Mouse (Mus musculus) neural tube, embryonic 13.5 days (tissue): ENCODE measurements around the gene Prpf40b. TPM values are rescaled to one million over a fixed set of nuclear protein-coding genes. Genes with fewer than 3 reads are reported as not detected.

Source experiments
- ATAC-seq: fragments of 200-750 bp; cut with Nextera tagmentation; 2 replicates; pipeline ENCODE4 v1.8.0; 2017; ENCODE audit warnings: low read depth, mild to moderate bottlenecking, moderate TSS enrichment, moderate library complexity
- H3K27ac ChIP-seq: fragments of 300-500 bp; sonication (generic); replicated peaks from 2 replicates; pipeline ENCODE4 v1.5.1; 2015; ENCODE audit warnings: moderate library complexity, mild to moderate bottlenecking, inconsistent platforms
- H3K27me3 ChIP-seq: fragments of 300-500 bp; sonication (generic); 2 replicates; pipeline ENCODE4 v1.6.1; 2015; ENCODE audit warnings: mild to moderate bottlenecking, inconsistent platforms
- H3K36me3 ChIP-seq: fragments of 300-500 bp; sonication (generic); 2 replicates; pipeline ENCODE4 v1.6.1; 2015; ENCODE audit warnings: mild to moderate bottlenecking, inconsistent platforms
- H3K4me1 ChIP-seq: fragments of 300-500 bp; sonication (generic); replicated peaks from 2 replicates; pipeline ENCODE4 v1.6.1; 2015; ENCODE audit warnings: inconsistent platforms
- H3K4me2 ChIP-seq: fragments of 300-500 bp; sonication (generic); 2 replicates; pipeline ENCODE4 v1.6.1; 2015; ENCODE audit warnings: inconsistent platforms, mild to moderate bottlenecking, moderate library complexity
- H3K4me3 ChIP-seq: fragments of 300-500 bp; sonication (generic); 2 replicates; pipeline ENCODE4 v1.5.1; 2015; ENCODE audit warnings: mild to moderate bottlenecking, inconsistent platforms
- H3K9ac ChIP-seq: fragments of 300-500 bp; sonication (generic); 2 replicates; pipeline ENCODE4 v1.6.1; 2015; ENCODE audit warnings: moderate library complexity, mild to moderate bottlenecking, inconsistent platforms
- H3K9me3 ChIP-seq: fragments of 300-500 bp; sonication (generic); 2 replicates; pipeline ENCODE4 v1.6.1; 2016; ENCODE audit warnings: inconsistent platforms
- WGBS: fragments of 180-500 bp; shearing (Covaris S2); methylation state at CpG from one replicate; pipeline ENCODE4 v1.1.7; 2015; 5-methylcytosine and 5-hydroxymethylcytosine counted together
- polyA plus RNA-seq: library from polyadenylated mRNA; unstranded; fragments of >200 nt; fragmentation: Nextera tagmentation; extraction: Ambion mirVana; gene quantifications from 2 replicates; pipeline ENCODE4 v1.2.1, GENCODE M21; 2015

Prpf40b gene
- polyA plus RNA-seq, 1 experiment from 2014 or later, result 101 TPM

DNA sequence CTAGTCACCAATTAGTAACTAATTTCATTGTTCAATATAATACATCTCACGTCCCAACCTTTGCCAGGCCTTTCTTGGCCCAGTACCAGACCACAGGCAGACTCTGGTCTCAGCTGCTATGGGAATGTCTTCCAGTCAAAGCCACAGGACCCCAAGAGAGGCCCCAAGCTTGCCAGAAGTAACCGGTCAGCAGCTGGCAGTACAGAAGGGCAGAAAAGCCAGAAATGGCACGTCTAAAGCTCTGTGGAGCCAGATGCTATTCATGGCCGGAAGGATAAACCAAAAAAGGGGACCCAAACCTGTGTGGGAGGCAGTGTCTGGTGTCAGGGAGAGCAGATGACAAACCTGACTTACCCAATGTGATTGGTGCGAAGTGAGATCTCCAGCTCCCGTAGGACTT is 39.6 kb downstream of the Prpf40b start:
- no peak for ATAC-seq
- H3K36me3 ChIP-seq, result no peaks in the 10 kb centered on the region
- no peaks in the 10 kb centered on the region for H3K27me3 ChIP-seq
- no peak overlapping the region for H3K4me3 ChIP-seq
- WGBS, result 70% methylated on average over 6 of the region's 6 CpGs
- H3K27ac ChIP-seq, result peak overlapping the region; percentile 88
- H3K9ac ChIP-seq, result no peak overlapping the region
- H3K4me2 ChIP-seq, result no peak overlapping the region
- no peaks in the 10 kb centered on the region for H3K9me3 ChIP-seq
- H3K4me1 ChIP-seq, result peaks cover 41% of the 10 kb centered on the region

- Histone ChIP-seq H3K36me3 (no peaks in the 10 kb centered on the region), H3K9me3 (no peaks in the 10 kb centered on the region), H3K27me3 (no peaks in the 10 kb centered on the region), H3K4me1 (peaks cover 48% of the 10 kb centered on the region), H3K4me3 (no peak overlapping the region), H3K4me2 (no peak overlapping the region), H3K9ac (no peak overlapping the region), H3K27ac (no peak overlapping the region)
- ATAC-seq, result no peak
- WGBS, result 83% methylated on average over 8 of the region's 8 CpGs
These were observed 41.0 kb downstream of the Prpf40b start for GRCm38 (mm10) chr15:99335801-99336320.

DNA sequence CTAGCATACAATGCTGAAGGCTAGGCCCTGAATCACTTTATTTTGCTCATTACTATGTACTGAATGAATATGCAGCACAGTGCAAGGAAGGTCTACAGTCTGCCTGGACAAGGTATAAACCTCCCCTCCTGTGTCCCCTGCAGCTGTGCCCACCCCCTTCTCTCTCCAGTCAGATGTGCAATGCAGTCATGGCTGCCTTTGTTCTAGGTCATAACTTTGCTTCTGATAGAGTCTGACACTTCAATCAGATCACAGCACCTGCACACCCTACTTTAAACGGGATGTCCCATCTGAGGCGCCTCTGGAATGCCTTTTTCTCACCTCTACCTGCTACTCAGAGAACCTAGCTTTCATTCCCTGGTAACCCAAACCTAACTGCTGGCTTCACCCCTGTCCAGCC is 44.0 kb downstream of the Prpf40b start:
- no peak overlapping the region for H3K4me3 ChIP-seq
- H3K36me3 ChIP-seq, result no peaks in the 10 kb centered on the region
- no peaks in the 10 kb centered on the region for H3K9me3 ChIP-seq
- H3K4me1 ChIP-seq, result peaks cover 48% of the 10 kb centered on the region
- H3K4me2 ChIP-seq, result no peak overlapping the region
- H3K27ac ChIP-seq, result no peak overlapping the region
- 81% methylated on average over 2 of the region's 2 CpGs for WGBS
- ATAC-seq, result no peak
- H3K9ac ChIP-seq, result no peak overlapping the region
- H3K27me3 ChIP-seq, result no peaks in the 10 kb centered on the region

DNA sequence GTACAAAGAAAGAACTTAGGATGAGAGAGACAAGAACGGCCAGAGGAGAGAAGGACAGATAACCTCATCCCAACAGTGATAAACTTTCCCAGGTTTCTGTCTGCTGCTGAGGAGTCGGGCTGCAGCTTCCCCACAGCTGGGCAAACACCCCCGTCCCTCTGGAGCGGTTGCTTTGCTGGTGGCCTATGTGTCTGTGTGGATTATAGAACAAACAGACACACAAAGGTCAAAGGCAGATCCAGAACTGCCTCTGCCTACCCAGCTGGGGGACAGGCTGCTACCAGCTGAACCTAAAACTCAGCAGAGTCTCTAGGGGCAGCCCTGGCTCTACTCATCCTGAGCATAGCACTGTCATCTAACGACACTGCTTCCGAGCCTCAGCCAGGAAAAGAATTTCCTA is 44.8 kb downstream of the Prpf40b start:
- H3K9me3 ChIP-seq, result no peaks in the 10 kb centered on the region
- peaks cover 48% of the 10 kb centered on the region for H3K4me1 ChIP-seq
- no peaks in the 10 kb centered on the region for H3K36me3 ChIP-seq
- 66% methylated on average over 6 of the region's 6 CpGs for WGBS
- ATAC-seq, result no peak
- H3K9ac ChIP-seq, result no peak overlapping the region
- no peaks in the 10 kb centered on the region for H3K27me3 ChIP-seq
- H3K4me3 ChIP-seq, result no peak overlapping the region
- H3K27ac ChIP-seq, result no peak overlapping the region; the same call in 1 of the 2 replicates
- H3K4me2 ChIP-seq, result no peak overlapping the region

GRCm38 (mm10) chr15:99341102-99341501 is 46.2 kb downstream of the Prpf40b start:
- no peaks in the 10 kb centered on the region for H3K36me3 ChIP-seq
- H3K4me2 ChIP-seq, result no peak overlapping the region
- peaks cover 47% of the 10 kb centered on the region for H3K4me1 ChIP-seq
- H3K9ac ChIP-seq, result no peak overlapping the region
- no peak overlapping the region for H3K4me3 ChIP-seq
- no peaks in the 10 kb centered on the region for H3K9me3 ChIP-seq
- H3K27ac ChIP-seq, result no peak overlapping the region
- ATAC-seq, result no peak
- no peaks in the 10 kb centered on the region for H3K27me3 ChIP-seq
- 89% methylated on average over 3 of the region's 3 CpGs for WGBS

DNA sequence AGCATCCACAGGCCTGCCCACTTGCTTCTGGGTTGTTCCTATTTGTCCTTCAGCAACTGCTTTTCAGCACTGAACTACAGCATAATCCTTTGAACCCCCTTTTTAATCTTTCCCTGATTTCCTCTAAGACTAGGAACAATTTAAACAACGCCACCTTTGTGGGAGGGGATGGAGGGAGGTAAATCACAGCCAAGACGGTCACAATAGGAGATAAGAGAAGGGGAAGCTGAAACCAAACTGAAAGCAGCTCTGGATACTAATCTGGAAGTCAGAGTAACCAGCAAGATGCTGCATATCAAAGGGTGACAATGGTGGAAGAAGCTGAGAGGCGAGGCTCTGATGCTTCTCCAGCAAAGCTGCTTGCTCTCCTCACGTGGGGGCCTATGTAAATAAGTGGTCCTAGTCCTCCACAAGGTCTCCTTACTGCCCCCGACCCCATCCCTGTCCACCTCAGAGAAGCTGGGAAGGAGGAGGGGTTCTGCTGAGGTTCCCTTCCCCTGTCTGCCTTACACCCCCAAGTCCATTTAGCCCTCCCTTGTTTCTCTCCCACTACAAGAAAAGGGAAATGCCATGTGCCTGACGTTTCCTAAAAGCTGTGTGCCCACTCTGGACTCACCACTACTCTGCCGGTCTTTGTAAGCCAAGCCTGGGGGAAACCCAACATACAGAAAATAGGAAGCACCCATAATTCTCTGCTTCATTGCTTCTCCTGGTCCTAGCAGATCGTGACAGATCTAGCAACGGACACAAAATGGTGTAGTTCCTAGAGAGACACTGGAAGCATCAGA is 47.5 kb downstream of the Prpf40b start:
- no peak for ATAC-seq
- Histone ChIP-seq H3K27me3 (no peaks in the 10 kb centered on the region), H3K9ac (no peak overlapping the region), H3K27ac (no peak overlapping the region), H3K36me3 (no peaks in the 10 kb centered on the region), H3K9me3 (no peaks in the 10 kb centered on the region), H3K4me1 (peaks cover 47% of the 10 kb centered on the region), H3K4me2 (no peak overlapping the region), H3K4me3 (no peak overlapping the region)
- WGBS, result 58% methylated on average over 9 of the region's 9 CpGs

GRCm38 (mm10) chr15:99343414-99344147 is 48.7 kb downstream of the Prpf40b start:
- peak; percentile 67 for ATAC-seq
- Histone ChIP-seq H3K4me3 (no peak overlapping the region), H3K27ac (peak overlapping the region; percentile 61), H3K9ac (peak overlapping the region; percentile 12; the same call in 1 of the 2 replicates), H3K4me2 (no peak overlapping the region), H3K27me3 (no peaks in the 10 kb centered on the region), H3K4me1 (peaks cover 47% of the 10 kb centered on the region), H3K36me3 (no peaks in the 10 kb centered on the region), H3K9me3 (no peaks in the 10 kb centered on the region)
- 63% methylated on average over 5 of the region's 5 CpGs for WGBS

GRCm38 (mm10) chr15:99344148-99344870 is 49.4 kb downstream of the Prpf40b start:
- no peaks in the 10 kb centered on the region for H3K9me3 ChIP-seq
- H3K4me2 ChIP-seq, result no peak overlapping the region
- H3K4me3 ChIP-seq, result no peak overlapping the region
- 64% methylated on average over 8 of the region's 8 CpGs for WGBS
- H3K36me3 ChIP-seq, result no peaks in the 10 kb centered on the region
- H3K9ac ChIP-seq, result 0 out of 2 replicates have a peak overlapping the region, but pooled peaks have one; percentile 12
- ATAC-seq, result no peak
- H3K27me3 ChIP-seq, result no peaks in the 10 kb centered on the region
- peak overlapping the region; percentile 61 for H3K27ac ChIP-seq
- H3K4me1 ChIP-seq, result peaks cover 45% of the 10 kb centered on the region

GRCm38 (mm10) chr15:99344961-99345360 is 50.1 kb downstream of the Prpf40b start:
- Histone ChIP-seq H3K36me3 (no peaks in the 10 kb centered on the region), H3K9me3 (no peaks in the 10 kb centered on the region), H3K9ac (no peak overlapping the region), H3K27ac (no peak overlapping the region), H3K27me3 (no peaks in the 10 kb centered on the region), H3K4me2 (no peak overlapping the region), H3K4me1 (peaks cover 41% of the 10 kb centered on the region), H3K4me3 (no peak overlapping the region)
- 87% methylated on average over 4 of the region's 4 CpGs for WGBS
- ATAC-seq, result no peak

GRCm38 (mm10) chr15:99351610-99352009 is 56.7 kb downstream of the Prpf40b start:
- Histone ChIP-seq H3K4me3 (no peak overlapping the region), H3K9ac (no peak overlapping the region), H3K4me1 (peaks cover 18% of the 10 kb centered on the region; the same call in 1 of the 2 replicates), H3K9me3 (no peaks in the 10 kb centered on the region), H3K27ac (no peak overlapping the region), H3K36me3 (no peaks in the 10 kb centered on the region), H3K27me3 (no peaks in the 10 kb centered on the region), H3K4me2 (no peak overlapping the region)
- 88% methylated on average over 6 of the region's 6 CpGs for WGBS
- ATAC-seq, result no peak

DNA sequence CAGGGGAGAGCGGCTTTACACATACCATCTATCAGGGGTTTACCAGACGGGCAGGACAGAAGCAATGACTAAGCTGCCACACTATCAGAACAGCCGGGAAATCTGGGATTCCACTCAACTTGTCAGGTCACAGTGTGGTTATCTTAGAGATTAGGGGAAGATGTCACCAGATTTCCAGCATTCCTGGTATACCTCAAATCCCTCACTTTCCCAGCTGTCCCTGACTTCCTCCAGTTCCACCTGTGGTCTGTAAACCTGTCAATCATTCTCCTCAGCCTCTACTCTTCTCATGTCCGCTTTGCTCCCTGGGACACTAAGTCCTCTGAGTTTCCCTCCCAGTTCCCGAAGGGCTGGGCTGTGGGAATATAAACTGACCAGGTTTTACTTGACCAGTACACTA is 57.4 kb downstream of the Prpf40b start:
- Histone ChIP-seq H3K27me3 (no peaks in the 10 kb centered on the region), H3K36me3 (no peaks in the 10 kb centered on the region), H3K4me2 (no peak overlapping the region), H3K9ac (no peak overlapping the region), H3K4me1 (peaks cover 18% of the 10 kb centered on the region; the same call in 1 of the 2 replicates), H3K9me3 (no peaks in the 10 kb centered on the region), H3K4me3 (no peak overlapping the region), H3K27ac (no peak overlapping the region)
- 85% methylated on average over 5 of the region's 5 CpGs for WGBS
- no peak for ATAC-seq

DNA sequence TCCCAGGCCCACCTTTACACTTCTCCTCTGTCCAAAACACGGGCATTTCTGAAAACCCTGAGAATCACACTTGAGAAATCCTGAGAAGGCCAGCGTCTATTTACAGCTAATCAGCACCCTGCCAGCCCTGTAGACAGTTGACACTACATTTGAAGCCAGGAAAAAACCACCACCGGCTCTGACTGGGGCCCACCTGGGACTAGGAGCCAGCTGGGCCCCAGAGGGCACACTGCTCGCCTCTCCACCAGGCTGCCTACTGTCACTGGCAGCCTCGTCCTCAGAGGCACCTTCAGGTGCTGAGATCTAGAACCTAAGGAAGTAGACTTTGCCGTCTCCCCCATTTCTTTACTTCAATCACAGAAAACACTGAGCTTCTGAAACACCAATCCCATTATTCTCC is 60.8 kb downstream of the Prpf40b start:
- Histone ChIP-seq H3K36me3 (no peaks in the 10 kb centered on the region), H3K4me1 (peaks cover 14% of the 10 kb centered on the region; the same call in 1 of the 2 replicates), H3K9ac (no peak overlapping the region), H3K27ac (no peak overlapping the region), H3K4me3 (no peak overlapping the region), H3K9me3 (no peaks in the 10 kb centered on the region), H3K27me3 (no peaks in the 10 kb centered on the region), H3K4me2 (no peak overlapping the region)
- ATAC-seq, result no peak
- 75% methylated on average over 6 of the region's 6 CpGs for WGBS
